Mouse (Mus musculus): ENCODE results near the gene Tenm2.

Gene Tenm2

DNA sequence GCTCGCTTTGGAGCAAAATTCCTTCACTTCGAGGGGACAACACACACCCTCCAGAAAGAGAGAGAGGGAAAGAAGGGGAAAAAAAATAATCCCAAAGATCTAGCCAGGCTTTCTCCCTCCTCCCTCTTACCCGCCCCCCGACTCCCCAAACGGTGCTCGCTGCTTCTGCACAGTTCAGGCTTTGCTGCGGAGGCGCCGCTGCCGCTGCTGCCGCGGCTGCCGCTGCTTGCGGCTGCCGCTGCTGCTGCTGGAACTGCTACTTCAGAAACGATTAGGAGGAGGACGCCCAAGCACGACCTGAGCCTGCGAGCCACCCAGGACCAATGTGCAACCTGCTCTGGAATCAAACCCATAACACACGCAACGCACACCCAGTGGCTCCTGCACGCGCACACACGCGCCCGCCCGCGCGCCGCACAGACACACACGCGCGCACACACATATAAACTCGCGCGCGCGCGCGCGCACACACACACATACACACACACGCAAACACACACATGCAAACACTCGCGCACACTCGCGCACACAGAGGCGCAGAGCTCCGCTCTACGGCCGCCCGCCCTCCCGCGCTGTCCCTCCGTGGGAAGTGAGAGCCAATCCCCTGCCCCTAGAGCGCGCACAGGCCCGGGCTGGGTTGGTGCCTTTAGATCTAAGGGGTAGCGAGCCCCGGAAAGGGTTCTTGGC lies at the start of gene Tenm2:
Tenm2 (minus strand) TSS at position 51 of the 687 bp plus-strand sequence.
- DNase-seq = peak; percentile 35 to 65

DNA sequence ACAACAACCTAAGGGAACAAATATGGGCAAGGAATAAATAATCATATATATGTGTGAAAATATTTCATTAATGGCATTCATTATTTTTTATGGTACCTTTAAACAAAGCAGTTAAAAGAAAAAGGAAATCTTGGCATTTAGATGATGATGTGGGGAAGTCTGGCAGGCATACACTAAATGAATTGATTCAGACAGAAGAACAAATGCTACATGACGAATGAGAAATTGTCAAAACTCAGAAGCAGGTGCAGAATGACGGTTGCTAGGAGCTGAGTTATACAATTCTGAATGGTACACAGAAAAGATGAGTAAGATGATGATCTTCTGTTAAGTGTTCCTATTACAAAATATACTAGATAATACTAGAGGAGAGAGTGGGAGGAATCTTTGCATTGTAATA lies 49.4 kb upstream of the Tenm2 start:
- DNase-seq = no peak

DNA sequence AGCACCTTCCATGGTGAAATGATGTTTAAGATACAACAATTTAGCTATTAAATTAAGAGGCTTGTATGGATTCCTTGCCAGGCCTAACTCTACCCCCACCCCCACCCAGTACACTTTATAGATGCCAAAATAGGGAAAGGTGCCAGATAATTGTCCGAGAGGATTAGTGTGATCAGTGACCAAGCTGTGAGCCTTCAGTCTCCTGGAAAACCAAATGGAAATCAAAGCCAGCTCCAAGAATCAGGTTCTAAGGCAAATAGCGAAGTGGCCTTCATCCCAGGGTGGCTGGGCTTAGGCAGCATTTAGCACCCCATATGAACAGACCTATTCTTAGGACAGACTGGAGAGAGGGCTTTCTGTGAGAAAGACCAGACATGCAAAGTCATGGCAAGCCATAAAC lies 13.0 kb upstream of the Tenm2 start:
- DNase-seq = no peak

DNA sequence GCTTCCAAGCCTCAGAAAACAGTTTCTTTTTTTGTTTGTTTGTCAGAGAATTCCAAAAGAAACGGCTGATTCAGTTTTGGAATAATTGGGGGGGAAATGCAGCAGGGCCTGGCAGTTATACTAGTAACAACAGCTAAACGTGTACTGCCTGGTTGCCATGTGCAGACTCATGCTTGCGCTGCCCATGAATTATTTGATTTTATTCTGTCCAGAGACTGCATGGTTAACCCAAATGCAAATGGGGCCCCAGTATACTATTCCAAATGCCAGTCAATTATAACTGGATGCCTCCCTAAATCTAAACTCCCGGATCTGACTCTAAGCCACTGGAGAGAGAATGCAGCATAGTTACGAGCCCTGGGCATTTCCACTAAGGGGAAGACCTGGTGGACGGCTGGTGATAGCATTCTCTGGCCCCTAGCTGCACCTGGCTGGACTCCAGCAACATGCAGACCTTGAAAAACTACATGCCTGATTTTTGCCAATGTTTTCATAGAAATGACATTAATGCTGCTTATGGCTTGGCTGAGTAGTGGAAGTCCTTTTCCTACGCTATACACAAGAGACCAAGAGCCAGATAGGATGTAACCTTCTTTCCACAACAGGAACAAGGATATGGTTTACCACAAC lies 1.4 kb upstream of the Tenm2 start:
- DNase-seq = no peak

DNA sequence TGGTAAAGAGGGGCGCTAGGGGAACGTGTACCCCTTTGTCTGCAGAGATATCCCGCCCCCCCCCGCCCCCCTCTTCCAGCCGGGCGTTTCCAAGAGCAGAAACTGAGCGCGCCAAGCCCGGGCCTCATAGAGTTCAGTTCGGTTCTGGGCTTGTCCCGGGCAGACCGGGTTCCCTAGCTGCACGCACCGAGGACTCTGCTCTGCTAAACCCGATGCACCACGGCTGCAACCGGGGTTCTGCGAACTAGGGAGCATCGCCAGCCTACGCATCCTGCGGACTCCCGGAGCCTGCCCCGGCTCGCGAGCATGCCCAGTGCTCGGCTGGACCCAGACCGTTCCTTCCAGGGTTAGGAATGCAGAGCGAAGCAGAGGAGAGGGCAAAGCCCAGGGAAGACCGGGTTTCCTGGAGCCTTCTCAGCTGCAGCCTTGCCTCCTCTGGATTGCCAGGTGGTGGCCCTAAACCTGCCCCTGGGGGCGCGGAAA lies 878 bp upstream of the Tenm2 start:
- DNase-seq = peak; percentile 23 to 48

DNA sequence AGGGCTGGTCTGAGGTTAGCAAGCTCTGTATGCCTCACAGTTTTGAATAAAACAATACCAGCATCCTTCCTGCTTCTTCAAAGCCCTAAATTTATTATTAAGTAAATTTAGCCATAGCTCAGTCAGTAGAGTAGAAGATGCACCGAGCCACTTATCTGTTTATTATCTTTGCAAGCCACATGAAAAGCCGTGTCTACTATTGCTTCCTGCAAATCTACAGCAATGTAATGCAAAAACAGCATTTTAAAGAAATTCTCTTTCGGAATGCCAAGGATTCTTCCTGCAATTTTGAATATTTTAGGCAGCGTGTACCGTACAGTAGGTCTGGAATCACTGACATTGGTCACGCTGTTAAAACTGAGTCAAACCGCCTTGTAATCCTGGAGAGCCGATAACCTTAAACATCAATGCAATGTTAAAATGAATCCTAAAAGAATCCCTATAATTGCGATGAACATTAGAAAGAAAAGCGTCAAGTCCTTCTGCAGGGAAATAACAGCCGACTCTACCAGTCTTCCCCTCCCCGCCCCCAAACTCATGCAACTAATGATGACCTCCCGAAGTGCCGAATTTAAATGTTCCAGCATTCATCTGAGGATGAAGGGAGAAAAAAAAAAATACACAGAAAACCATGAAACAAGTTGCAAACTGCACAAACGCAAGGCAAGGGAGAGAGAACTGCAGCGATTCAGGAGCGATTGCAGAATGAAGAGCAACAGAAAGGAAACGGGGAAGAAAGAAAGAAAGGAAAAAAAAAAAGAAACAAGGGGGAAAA lies 556 bp downstream of the Tenm2 start:
- no peak for DNase-seq

DNA sequence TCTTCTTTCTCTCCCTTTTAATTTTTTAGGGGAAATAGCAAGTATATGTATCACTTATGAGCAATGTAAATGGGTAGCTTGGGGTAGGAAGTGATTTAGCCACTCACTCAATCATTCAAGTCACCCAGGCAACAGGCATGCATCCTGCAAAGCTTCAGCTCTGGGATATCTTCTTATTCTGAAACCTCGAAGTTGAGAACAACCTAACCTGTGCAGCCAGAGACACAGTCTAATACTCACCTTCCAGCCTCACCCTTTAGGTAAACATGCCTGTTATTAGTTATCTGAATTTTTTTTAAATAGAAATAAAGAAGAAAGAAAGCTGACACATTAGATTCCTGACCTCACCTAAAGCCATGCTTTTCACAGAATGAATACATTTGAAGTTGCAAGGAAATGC lies 8.4 kb downstream of the Tenm2 start:
- DNase-seq = no peak

DNA sequence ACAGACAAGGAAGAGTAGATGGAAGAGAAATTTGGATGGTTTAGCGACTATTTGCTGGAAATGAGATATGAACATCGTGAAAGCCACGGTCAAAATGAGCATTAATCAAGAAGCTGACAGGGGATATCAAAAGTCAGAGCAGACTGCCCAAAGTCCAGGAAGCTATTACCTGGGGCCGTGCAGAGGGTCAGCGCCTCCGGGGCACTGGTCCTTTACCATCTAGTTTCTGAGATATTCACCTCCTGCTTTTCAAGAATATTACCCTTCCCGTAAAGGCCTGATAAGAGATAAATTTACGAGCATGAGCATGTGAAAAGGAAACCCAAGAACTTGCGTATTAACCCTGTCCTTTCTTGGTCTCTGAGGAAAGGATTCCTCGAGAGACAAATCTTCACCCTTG lies 8.8 kb downstream of the Tenm2 start:
- DNase-seq = no peak

DNA sequence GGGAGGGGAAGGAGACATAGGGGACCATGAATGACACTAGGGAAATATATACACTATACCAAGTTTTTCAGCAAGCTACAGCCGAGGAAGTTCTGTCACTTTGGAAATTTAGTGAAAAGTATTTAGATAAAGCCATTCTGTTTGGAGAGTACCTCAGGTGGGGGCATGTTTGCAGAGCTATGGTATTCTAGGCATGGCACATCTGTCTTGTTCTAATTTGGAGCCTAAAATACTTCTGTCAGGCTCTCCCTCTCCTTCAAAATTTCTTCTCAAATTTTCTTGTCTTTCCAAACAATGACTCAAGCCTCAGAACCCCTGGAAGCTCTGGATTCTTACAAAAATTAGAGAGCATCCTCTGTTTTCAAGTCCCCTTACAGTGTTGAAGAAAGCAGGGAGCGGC lies 13.0 kb downstream of the Tenm2 start:
- no peak for DNase-seq

DNA sequence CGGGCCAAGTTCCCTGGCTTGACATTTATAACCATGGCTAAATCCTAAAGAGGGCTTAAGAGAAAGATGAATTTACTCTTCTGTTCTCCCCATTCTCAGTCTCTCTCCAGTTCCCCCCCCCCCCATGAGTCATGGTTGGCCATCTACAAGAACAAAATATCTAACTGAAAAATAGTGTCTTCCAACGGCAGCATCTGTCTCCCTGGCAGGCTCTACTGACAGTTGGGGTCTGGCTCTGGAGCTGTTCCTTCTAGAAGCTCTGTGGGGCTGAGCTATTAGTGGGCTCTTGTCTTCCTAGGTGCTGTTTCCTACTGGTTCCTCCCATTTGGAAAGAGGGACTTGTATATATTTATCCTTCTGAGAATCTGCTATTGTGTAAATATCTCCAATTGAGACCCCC lies 13.7 kb downstream of the Tenm2 start:
- DNase-seq = no peak

DNA sequence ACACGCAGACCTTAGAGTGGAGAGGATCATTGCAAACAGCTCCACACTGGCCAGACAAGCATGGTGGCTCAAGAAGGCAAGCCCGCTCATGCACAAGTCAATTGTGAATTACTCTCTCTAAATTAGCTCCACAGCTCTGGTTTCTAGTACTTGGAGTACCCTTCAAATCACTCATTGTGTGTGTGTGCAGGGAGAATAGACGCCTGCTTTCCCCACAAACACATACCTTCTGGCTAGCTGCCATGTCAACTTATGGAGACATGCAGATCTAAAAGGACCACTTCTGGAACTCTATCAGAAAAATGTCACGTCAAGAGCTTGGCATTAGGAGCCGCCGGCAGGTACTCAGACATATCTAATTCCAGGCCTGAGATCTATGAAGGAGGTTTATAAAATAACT lies 14.8 kb downstream of the Tenm2 start:
- DNase-seq = peak; percentile 8 to 26

DNA sequence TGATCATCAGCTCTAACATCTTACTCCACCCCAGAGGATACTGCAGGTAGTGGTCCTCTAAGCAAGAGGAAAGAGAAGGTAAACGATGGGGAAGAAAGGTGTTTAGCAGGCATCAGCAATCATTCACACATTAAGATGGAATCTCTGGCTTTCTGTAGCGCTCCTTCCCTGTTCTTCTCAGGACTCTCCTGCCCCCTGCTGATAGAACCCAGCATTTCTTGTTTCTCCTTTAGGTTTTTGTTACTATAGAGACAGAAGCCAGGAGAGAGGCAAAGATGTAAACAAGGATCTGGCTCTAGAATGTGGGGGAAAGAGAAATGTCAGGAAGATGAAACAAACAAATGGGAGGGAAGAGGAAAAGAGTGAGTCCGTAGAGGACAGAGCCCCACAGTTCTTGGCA lies 49.6 kb downstream of the Tenm2 start:
- peak in 1 of 2 experiments; percentile 49 for DNase-seq

DNA sequence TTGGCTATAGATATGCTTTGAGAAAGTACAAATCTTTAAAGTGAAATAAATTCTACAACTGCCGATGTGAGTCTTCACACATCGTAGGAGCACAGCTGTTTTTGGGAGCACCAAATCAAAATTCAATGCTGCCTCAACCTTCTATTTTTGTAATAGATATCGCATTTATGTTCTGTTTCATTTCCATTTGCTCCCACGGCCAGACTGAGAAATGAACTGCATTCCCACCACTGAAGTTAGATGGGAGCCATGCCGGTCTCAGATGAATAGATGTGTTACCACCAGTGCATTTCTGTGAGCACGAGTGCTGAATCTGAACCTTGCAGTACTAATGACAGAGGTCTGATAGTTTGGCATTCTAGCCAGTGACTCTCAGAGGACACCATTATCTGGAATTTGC lies 58.3 kb downstream of the Tenm2 start:
- DNase-seq = no peak

DNA sequence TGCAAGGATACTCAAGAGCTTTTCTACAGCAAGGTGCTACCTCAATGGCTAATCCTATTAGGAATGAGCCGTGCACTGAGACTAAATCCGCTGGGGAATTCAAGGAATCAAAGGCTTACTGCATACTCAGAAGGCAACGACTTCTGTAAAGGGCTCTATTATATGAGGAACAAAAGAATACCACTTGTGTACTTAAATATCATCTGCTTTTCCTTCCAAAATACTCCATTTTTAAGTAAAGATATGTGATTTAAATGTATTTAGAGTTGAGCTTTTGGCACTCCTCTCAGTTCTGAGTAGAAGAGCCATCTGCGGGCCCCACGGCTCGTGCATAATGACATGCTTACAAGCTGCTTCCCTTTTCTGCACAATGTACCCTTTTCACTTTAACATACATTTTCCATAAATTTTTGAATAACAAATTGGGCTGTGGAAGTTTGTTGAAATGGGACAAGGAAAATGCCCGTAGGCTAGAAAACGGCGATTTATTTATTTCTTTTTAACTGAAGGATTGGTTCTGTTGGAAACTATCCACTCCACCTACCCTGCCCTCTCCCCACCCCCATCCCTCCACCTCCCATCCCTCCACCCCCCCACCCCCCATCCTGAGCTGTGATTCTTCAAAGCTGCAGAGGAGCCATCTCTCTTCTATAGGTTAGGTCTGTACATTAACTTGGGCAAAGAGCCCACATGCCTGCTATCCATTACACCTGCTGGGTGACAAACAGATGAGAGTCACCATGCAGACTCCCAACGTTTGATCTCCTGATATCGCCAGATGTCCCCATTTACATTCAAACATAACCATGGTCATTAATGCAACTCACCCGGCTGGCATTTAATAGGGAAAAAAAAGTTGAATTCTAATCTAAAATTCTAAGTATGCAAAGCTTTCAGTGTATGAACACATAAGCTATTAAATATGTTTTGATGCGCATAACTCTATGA lies 81.6 kb downstream of the Tenm2 start:
- DNase-seq = no peak

DNA sequence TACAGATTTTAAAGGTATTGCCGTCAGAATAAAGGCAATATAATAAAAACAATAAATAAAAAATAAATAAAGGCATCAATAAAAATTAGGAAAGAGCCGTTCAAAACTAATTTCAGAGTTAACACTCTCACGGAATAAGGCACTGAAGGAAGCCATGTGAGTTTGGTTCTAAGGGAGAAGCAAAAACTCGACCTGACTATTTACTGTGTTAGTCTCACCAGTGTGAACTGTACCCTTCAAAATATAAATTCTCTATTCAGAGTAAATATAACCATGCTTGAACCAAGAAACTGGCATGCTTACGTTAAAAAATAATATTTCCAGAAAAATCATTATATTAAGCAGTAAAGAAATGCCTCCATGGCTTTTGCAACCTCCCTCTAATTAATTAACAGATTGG lies 82.4 kb downstream of the Tenm2 start:
- DNase-seq = no peak

DNA sequence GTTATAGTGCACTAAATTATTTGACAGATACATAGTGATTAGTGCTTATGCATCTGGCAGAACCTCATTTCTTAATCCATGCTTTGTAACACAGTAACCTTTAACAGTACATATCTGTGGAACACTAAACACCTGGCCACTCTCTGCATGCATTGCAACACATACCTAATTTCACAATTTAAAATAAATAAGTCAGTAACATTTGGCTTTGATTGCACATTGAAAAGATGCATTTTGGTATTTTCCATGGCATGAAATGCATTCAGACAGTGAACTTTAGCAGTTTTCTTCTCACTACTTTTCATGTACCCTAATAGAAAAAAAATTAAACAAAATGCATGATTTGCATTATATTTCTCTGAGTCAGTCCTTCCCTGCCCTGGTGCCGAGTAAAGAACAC lies 85.8 kb downstream of the Tenm2 start:
- DNase-seq = no peak

DNA sequence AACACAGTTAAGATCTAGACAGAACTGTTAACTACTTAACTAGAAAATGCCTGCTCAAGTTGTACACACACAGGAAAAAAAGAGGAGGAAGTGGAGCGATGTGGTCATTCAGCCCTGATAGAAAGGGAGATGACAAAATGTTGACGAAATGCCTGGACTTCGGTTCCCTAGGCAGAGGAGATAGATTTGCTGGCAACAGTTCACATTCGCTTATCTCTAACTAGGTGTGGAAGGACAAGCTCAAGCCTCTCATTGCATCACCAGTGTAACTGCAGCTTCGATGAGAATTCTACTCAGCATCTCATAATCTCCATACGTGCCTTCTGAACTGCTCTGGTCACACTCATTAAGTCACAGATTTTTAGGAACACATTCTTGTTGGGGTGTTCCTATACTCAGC lies 91.8 kb downstream of the Tenm2 start:
- peak; percentile 6 to 15 for DNase-seq

DNA sequence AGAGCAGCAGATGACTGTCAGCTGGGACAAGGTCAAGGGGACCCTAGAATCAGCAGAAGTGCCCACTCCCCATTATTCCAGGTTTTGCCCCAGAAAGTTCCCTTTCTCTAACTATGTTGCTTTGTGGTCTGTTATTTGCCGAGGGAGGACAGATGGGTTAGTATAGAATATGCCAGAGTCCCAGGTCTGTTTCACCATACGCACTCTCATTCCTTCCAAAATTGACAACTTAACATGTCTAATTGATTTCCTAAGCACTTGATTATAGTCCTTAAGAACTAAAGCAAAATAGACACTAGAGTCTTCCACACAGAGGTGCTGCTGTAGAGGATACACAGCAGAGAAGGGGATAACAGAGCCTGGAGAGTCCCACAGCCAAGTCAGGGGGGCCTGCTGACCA lies 92.3 kb downstream of the Tenm2 start:
- no peak for DNase-seq

DNA sequence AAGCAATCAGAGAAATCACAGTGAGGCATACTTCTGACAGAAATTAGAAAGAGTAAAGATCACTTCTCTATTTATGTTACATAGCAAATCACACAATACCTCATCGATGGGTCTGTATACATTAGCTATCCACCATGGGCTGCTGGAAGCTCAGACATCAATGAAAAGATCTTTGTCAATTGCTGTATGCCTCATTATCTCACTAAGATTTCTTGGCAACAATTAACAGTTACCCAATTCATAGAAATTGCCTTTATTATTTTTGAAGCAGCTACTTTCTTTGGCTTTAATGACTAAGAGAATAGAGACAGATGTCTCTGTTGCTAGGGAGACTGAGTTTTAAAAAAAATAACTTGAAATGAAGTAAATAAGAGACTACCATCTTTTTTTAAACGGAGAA lies 106.9 kb downstream of the Tenm2 start:
- DNase-seq = no peak

DNA sequence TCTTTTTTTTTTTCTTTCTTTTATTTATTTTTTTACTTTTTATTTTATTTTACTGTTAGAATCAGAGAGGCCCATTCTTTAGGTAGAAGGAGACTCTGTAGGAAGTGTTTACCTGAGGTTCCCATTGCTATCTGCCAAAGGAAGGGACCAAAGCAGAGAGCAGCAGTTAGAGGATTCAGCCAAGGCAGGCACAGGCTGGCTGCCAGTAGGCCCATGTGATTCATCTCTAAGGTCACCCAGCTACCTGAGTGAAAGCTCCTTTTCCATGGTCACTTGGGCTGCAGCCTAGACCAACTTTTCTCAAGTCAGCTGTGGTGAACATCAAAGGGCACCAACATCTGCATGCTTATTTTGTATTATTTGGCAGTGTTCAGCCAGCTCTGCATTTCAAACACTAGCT lies 117.7 kb downstream of the Tenm2 start:
- no peak for DNase-seq

DNA sequence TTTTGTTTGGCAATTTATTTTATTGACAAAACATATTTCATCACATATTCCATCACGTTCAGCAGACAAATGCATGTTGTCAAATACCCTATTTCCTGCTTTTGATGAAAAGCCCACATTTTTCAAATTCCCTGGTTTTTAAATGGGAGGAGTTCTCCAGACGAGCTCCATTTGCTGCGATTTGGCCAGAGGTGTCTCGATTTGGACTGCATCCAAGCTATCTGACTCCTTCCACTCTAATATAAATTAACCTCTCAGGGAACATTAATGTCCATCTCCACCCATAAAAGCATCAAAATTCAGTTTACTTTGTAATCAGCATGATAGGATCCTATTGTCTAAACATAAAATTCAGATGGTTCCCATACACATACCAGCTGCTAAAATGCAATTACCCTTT lies 120.6 kb downstream of the Tenm2 start:
- DNase-seq = no peak

DNA sequence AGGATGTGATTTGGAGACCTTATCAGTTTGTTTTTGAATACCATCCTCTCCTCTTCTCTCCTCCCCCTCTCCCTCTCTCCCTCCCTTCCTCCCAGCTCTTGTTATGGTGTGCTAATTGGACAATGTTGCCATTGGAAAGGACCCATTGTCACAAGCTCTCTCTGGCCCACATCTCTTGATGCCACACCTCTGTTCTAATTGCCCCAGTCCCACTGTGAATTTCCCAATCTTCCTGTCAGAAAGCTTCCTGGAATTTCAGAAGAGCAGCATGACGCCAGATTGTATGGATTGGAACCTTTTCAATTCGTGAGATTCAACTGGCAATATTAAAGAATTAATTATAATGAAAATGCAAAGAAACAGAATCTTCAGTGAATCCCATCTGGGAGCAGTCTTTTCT lies 128.7 kb downstream of the Tenm2 start:
- no peak for DNase-seq

DNA sequence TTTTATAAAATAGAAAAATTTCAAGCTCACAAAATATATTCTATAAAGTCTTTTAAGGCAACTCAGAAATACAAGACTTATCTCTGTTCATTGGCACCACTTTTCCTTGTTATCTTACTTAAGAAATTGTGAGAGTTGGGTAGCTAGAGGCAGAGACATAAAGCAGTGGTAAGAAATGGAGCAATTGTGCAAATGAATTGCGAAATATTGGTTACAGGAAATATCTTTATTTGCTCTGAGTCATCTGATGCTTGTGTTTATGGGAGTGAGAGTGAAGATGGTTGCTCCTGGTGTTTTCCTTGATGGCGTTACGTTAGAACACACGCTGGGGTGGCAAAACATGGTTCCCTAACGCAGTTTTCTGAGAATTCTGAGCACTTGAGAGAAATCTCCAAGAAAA lies 156.4 kb downstream of the Tenm2 start:
- no peak for DNase-seq
